Mouse (Mus musculus) kidney, postnatal 25 days (tissue): Measurements from ENCODE around the gene Gm2012.
"Not testable (repeated sequence)": the region's sequence is repeated elsewhere in the genome, so short reads cannot be mapped to it uniquely, and the experiment has no call there.

Experiments used
- DNase-seq, 2 experiments: peaks; one replicate each; pipeline ENCODE4 v3.0.0; 2021; ENCODE audit warnings: mixed read lengths in 2 of 2

Gene Gm2012

GRCm38 (mm10) chrX:26231255-26231654 lies at the start of gene Gm2012:
Gene Gm2012 (minus strand): TSS chrX:26231355.
- DNase-seq = not testable (repeated sequence)

DNA sequence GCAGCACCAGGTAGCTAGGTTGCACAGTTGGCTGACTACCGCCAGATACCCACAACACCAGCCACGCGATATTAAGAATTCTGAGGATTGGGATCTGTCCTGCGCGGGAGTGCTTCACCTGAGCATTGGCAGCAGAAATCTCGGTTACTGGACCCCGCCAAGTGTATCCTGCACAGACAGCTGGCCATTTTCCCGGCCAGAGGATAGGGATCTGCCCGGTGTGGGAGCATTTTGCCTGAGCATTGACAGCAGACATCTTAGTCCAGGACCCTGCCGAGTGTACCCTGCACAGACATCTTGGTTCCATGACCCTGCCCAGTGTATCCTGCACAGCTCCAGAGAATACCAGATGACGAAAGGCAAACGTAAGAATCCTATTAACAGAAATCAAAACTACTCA lies 72.0 kb downstream of the Gm2012 start:
- not testable (repeated sequence) for DNase-seq
